Mouse (Mus musculus) embryo, embryonic 11.5 days (tissue): Measurements from ENCODE around the gene Ifit1bl2.
"Not testable (repeated sequence)": the region's sequence is repeated elsewhere in the genome, so short reads cannot be mapped to it uniquely, and the experiment has no call there.

Experiments used
- DNase-seq: peaks from one replicate; pipeline ENCODE4 v3.0.0-alpha.2; 2012; ENCODE audit warnings: low read depth, low spot score

Gene Ifit1bl2

DNA sequence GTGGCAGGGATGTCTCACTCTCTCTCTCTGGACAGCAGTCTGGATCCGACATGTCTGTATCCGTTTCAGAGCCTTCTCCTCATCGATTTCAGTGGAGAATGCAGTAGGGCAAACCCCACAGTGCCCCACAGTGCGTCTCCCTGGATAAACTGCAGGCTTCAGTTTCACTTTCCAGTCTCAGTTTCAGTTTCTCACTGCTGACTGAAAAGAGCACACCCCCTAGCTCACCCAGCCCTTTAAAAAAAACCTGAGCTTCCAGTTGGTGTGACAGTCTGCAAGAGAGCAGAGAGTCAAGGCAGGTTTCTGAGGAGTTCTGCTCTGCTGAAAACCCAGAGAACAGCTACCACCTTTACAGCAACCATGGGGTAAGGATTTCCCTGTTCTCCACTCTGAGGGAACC, at the start of gene Ifit1bl2, which contains the start of gene Ifit1:
Gene Ifit1bl2, minus strand, starts transcription at position 121 of the 400 bp plus-strand sequence.
Gene Ifit1, plus strand, starts transcription at position 249 of the 400 bp plus-strand sequence.
- no peak for DNase-seq

DNA sequence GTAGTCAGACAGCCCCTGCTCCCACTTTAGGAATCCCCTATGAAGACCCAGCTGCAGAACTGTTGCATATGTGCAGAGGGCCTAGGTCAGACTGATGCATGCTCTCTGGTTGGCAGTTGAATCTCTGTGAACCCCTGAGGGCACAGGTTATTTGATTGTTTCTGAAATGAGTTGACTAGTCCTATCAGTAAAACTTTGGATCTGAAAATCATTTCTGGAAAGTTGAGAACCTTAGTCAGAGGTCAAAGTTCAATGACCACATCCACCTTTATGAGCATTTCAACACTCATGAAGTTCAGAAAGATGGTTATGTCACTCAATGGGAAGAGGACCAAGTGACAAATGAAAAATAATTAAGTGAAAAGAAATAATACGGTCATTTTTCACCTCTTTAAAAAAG, 45.0 kb upstream of the Ifit1bl2 start:
- no peak for DNase-seq

GRCm38 (mm10) chr19:34684857-34685256, 44.3 kb upstream of the Ifit1bl2 start:
- DNase-seq, result peak; percentile 27

DNA sequence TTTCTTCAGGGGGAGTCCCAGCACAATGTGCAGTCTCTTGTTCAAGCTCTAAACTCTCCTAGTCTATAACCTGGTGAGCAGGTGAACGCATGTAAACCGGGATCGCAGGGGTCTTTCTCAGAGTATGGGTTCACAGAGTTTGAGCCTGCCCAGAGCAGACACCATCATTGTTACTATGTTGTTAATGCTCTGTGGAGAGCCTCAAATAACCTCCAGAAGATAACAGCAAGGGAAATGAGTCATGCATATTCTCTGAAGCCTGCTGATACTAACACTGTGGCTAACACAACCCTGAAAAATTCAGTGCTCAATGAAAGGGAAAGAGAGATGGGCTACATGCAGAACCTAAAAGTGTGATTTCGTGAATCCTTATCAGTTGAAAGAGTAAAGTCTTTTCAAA, 37.9 kb upstream of the Ifit1bl2 start:
- no peak for DNase-seq

- no peak for DNase-seq
These were observed 32.9 kb upstream of the Ifit1bl2 start for GRCm38 (mm10) chr19:34673476-34673875.

GRCm38 (mm10) chr19:34666127-34666526, 25.6 kb upstream of the Ifit1bl2 start:
- DNase-seq, result peak; percentile 56

GRCm38 (mm10) chr19:34662740-34663139, 22.2 kb upstream of the Ifit1bl2 start:
- no peak for DNase-seq

GRCm38 (mm10) chr19:34662067-34662507, 21.5 kb upstream of the Ifit1bl2 start:
- DNase-seq, result peak; percentile 27

DNA sequence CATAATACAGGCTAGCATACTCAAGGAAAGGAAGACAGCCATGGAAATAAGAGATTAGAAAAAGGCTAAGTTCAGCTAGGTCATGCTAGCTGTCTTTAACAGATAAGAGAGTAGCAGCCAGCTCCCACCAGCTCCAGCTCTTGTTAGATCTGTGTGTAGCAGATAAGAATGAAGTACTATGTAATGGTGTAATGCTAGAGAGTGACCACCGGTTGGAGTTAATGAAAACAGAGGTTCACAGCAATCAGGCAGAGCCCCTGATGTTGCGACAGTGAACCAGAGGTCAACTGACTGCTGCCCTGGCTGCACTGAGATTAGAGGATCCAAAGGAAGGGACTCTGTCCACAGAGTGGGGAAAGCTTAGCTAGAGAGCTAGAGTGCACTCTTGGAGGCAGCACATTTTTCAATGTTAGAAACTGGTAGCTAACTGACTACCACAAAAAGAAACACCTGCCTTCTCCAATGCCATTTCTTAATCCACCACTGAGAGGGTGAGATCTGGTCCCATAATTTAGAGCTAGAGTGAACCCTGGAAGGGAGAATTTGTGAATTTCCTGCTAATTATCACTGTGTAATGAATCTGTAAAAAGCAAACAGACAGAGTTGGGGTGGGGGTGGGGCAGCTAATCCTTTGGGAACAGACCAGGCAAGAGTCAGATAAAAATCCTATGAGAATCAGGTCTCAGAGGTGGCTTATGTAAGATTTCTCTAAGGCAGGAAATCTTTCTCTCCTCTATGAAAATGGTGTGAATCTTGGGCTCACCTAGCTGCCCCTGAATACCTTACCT, 16.2 kb upstream of the Ifit1bl2 start:
- peak; percentile 5 for DNase-seq

DNA sequence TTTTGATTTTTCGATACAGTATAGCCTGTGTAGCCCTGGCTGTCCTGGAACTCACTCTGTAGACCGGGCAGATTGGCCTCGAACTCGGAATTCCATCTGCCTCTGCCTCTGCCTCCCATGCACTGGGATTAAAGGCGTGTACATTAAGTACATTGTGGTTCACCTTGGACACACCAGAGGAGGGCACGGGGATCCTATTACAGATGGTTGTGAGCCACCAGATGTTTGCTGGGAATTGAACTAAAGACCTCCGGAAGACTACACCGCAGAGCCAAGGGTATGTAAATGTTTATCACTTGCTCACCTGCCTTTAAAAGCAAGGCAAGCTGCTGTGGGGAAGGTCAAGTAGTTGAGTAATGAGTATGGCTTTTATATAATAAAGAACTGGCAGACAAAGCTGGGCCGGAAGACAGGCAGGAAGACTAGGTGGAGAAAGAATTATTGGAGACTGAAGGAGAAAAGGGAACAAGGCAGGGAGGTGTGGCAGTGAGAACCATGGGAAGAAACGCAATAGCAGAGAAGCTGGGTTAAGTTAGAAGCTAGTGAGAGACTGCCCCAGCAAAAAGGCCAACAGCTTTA, 14.8 kb upstream of the Ifit1bl2 start:
- no peak for DNase-seq

- DNase-seq, result no peak
These were observed 10.5 kb upstream of the Ifit1bl2 start for GRCm38 (mm10) chr19:34650997-34651396.

DNA sequence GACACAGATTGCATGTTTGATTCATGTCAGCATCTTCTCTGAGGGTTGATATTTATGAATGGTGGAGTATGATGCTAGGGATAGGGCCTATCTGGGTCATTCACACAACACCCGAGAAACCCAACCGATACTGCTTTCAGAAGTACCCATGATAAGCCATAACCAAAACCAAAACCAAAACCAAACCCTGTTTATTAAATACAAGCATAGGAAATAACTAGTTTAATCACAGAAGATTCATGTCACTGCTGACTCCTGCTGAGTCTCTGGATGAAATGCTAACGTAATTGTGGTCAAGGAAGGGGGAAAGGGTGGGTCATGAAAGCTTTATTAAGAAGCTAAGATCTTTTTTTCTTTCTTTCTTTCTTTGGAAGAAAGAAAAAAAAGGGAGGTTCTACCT, 9.7 kb upstream of the Ifit1bl2 start:
- no peak for DNase-seq

DNA sequence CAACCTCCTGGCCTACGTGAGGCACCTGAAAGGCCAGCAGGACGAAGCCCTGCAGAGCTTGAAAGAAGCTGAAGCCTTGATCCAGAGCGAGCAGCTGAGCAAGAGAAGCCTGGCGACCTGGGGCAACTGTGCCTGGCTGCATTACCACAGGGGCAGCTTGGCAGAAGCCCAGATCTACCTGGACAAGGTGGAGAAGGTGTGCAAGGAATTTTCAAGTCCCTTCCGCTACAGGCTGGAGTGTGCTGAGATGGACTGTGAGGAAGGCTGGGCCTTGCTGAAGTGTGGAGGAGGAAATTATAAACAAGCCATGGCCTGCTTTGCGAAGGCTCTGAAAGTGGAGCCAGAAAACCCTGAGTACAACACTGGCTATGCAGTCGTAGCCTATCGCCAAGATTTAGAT, 7.1 kb upstream of the Ifit1bl2 start:
- DNase-seq, result not testable (repeated sequence)

DNA sequence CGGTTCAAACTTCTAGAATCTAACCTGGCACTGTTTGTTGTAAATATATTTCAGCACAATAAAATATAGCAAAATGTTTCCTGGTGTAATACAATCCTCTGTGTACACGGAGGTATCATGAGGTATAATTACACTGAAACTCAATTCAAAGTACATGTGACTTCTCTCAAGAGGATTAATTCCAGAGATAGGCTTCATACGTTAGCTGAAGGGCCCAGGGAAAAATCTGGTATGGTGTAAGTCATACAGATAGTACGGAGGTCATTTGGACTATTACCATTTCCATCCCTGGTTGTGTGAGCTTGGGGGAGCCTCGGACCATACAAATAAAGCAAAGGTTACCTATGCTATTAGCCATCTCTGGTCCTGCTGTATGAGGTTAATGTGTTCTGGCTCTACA, 2.1 kb upstream of the Ifit1bl2 start:
- DNase-seq, result no peak

DNA sequence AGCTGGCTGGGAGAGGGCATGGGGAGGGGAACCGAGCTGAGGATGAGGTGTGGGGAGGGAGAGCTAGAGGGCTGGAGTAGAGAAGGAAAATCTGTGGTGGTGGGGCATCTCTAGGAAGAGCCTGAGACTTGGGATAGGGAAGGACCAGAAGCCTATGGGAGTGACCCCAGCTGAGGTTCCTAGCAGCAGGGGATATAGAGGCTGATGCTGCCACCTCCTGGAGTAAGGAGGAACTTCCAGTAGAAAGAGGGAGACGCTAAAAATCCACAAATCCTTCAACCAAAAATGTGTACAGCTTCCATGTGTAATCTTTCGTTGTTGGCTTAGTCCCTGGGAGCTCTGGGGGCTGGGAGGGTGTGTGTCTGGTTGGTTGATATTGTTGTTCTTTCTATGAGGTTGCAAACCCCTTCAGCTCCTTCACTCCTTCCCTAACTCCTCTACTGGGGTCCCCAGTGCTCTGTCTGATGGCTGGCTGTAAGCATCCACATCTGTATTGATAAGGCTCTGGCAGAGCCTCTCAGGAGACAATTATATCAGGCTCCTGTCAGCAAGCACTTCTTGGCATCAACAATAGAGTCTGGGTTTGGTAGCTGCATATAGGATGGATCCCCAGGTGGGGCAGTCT, 3.5 kb downstream of the Ifit1bl2 start:
- peak; percentile 44 for DNase-seq

DNA sequence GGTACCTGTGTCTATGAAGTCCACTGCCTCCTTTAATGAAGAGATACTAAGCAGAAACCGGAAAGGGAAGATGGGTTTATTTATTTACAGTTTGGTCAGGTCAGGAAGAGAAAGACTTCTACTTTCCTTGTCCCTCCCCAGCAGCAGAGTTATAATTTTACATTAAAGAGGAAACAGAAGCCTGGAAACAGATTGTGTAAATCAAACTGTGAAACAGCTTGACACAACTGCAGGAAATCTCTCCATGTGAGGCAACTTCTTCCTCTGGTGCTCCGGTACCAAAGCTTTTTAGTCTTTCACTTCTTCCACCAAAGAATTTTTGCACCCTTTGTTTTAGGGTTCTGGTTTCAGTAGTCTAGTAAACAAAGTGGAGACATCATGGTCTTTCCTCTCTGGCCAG, 7.1 kb downstream of the Ifit1bl2 start:
- DNase-seq, result no peak

- no peak for DNase-seq
These were observed 9.1 kb downstream of the Ifit1bl2 start for GRCm38 (mm10) chr19:34631487-34631886.

DNA sequence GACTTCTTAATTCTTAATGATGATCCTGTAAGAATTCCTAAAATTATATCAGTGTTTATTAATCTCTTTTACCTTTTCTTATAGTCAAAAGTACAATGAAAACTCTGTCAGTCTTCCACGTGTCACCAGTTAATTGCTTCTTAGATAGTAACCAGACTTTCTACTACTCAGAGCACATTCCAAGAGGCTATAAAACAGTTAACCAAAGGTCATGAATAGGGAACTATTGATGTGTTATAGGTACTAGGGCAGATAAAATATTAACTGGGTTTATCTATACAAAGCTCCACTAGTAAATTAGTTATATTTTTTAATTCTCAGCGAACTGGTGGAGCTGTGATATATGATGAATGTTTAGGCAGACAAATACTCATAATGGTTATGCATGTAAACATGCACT, 13.0 kb downstream of the Ifit1bl2 start:
- DNase-seq, result no peak

DNA sequence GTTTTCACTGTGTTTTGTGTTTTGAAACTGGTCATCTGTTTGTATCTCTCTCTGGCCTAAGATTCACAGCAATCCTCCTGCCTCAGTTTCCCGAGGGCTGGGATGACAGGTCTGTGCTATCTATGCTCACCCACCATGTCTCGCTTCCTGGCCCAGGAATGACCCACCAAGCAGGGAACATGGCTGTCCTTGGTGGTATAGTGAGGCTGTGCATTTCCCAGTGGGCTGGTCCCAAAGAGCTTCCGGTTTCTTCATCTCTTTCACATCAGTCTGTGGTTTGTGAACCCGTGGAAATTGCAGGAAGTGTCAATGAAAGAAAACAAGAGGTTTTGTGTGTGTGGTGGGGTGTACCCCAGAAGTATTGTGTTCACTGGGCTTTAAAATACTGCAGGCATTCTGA, 15.9 kb downstream of the Ifit1bl2 start:
- no peak for DNase-seq

DNA sequence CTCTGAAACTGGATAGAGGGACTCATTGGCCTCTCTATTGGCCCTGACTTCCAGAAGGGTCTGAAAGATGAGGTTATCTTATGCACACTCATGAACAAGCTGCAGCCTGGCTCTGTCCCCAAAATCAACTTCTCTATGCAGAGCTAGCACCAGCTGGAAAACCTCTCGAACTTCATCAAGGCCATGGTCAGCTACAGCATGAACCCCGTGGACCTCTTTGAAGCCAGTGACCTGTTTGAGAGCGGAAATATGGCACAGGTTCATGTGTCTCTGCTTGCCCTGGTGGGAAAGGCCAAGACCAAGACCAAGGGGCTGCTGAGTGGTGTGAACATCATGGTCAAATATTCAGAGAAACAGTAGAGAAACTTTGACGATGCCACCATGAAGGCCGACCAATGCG, 16.8 kb downstream of the Ifit1bl2 start:
- DNase-seq, result no peak

GRCm38 (mm10) chr19:34620871-34621270, 19.7 kb downstream of the Ifit1bl2 start:
- no peak for DNase-seq

DNA sequence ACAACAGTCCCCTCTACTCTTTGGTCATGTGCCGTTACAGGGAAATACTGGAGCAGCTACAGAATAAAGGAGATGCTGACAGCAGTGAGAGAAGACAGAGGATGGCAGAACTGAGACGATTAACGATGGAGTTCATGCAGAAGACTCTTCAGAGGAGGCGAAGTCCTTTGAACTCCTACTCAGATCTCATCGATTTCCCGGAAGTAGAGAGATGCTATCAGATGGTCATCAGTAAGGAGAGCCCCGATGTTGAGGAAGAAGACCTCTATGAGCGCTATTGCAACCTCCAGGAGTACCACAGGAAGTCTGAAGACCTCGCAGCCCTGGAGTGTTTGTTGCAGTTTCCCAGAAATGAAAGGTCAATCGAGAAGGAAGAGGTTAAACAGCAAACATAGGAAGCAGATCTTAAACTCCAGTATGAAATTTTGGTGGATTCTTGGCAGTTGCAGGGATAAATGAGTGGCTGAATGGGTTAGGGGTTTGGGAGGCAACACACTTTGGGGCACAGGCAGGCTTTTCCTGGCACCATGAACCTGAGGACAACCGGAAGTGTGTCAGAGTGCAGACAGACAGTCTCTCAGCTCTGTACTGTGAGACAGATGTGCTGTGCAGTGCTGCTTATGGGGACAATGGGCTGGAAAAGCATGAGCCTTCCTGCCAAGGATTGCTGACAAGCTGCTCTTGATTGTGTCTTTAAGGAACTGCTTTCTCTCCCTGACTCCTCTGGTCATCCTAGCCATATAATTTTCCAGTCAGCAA, 28.1 kb downstream of the Ifit1bl2 start:
- DNase-seq, result not testable (repeated sequence)
